Mouse (Mus musculus) olfactory bulb, adult 2 months (tissue): ENCODE measurements around the gene Arhgap28.

Experiments
- CTCF ChIP-seq: fragments of 200-500 bp; IDR thresholded peaks from 2 replicates; pipeline ENCODE4 v1.5.1; 2012; ENCODE audit warnings: low read depth, mild to moderate bottlenecking, low read length, moderate library complexity; ENCODE audit not compliant: insufficient read depth
- POLR2A ChIP-seq: fragments of 200-500 bp; IDR thresholded peaks from 2 replicates; pipeline ENCODE4 v1.6.1; 2012; ENCODE audit warnings: mild to moderate bottlenecking, low read depth, low read length, moderate library complexity; ENCODE audit not compliant: insufficient read depth

DNA sequence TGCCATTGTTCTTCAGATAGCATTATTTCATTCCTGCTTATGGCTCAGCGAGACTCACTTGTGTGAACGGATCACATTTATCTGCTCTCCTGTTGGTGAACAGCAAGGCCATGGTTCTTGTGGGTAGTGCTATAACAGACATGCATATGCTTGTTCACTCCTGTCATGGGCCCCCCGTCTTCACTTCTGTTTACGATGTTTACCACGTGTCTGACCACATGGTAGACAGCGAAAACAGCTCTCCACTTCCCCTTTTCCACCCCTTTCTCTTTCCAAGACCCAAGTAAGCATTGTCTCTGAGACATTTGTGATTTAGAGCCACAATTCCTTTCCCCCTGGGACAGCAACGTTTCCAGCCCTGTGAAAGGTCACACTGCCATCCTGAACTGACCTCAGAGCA is 20.4 kb upstream of the Arhgap28 start:
- no peak for TF ChIP-seq CTCF
- TF ChIP-seq POLR2A = no peak
